Mouse (Mus musculus) spleen, adult 12 weeks (tissue): Measurements from ENCODE around the gene Rbm14.
"Not testable (repeated sequence)": the region's sequence is repeated elsewhere in the genome, so short reads cannot be mapped to it uniquely, and the experiment has no call there.

Experiments used
- DNase-seq: peaks from one replicate; pipeline ENCODE4 v3.0.0; 2022; ENCODE audit warnings: low spot score

The Rbm14 gene

GRCm38 (mm10) chr19:4812334-4812949, 1.0 kb upstream of the Rbm14 start:
- DNase-seq, result not testable (repeated sequence)

- DNase-seq, result no peak
Measured at GRCm38 (mm10) chr19:4811909-4812242, 442 bp upstream of the Rbm14 start.

- no peak for DNase-seq
Measured at GRCm38 (mm10) chr19:4810746-4811062, 730 bp downstream of the Rbm14 start.

GRCm38 (mm10) chr19:4810309-4810708, 1.1 kb downstream of the Rbm14 start:
- DNase-seq, result no peak

- no peak for DNase-seq
Measured at GRCm38 (mm10) chr19:4803283-4803682, 8.2 kb downstream of the Rbm14 start.

- no peak for DNase-seq
Measured at GRCm38 (mm10) chr19:4802691-4803091, 8.7 kb downstream of the Rbm14 start.

- DNase-seq, result no peak
Measured at GRCm38 (mm10) chr19:4799083-4799482, 12.4 kb downstream of the Rbm14 start.

- no peak for DNase-seq
Measured at GRCm38 (mm10) chr19:4797846-4798245, 13.6 kb downstream of the Rbm14 start.

- DNase-seq, result no peak
Measured at GRCm38 (mm10) chr19:4795929-4796328, 15.5 kb downstream of the Rbm14 start.

- DNase-seq, result peak; percentile 92
Measured at GRCm38 (mm10) chr19:4793831-4794422, 17.5 kb downstream of the Rbm14 start, which contains the start of gene Rbm4. TSS of gene Rbm4 (minus strand) at chr19:4793901.

- DNase-seq, result no peak
Measured at GRCm38 (mm10) chr19:4793281-4793830, 18.1 kb downstream of the Rbm14 start.

- no peak for DNase-seq
Measured at GRCm38 (mm10) chr19:4786313-4786712, 25.1 kb downstream of the Rbm14 start.

- no peak for DNase-seq
Measured at GRCm38 (mm10) chr19:4785206-4785605, 26.2 kb downstream of the Rbm14 start.

- DNase-seq, result no peak
Measured at GRCm38 (mm10) chr19:4782891-4783290, 28.5 kb downstream of the Rbm14 start.

GRCm38 (mm10) chr19:4772785-4773184, 38.6 kb downstream of the Rbm14 start:
- no peak for DNase-seq

GRCm38 (mm10) chr19:4767507-4768148, 43.8 kb downstream of the Rbm14 start:
- no peak for DNase-seq

- DNase-seq, result no peak
Measured at GRCm38 (mm10) chr19:4762876-4763275, 48.6 kb downstream of the Rbm14 start.

- not testable (repeated sequence) for DNase-seq
Measured at GRCm38 (mm10) chr19:4760544-4760943, 50.9 kb downstream of the Rbm14 start.

- DNase-seq, result no peak
Measured at GRCm38 (mm10) chr19:4756921-4757320, 54.5 kb downstream of the Rbm14 start.

- DNase-seq, result peak; percentile 92
Measured at GRCm38 (mm10) chr19:4756193-4756911, 55.1 kb downstream of the Rbm14 start, which contains the start of gene Rbm4b. TSS of gene Rbm4b (plus strand) at chr19:4756497.

GRCm38 (mm10) chr19:4755565-4756192, 55.8 kb downstream of the Rbm14 start:
- peak; percentile 84 for DNase-seq
